Mouse (Mus musculus): ENCODE measurements around the gene Tmsb10.

GRCm38 (mm10) chr6:72969787-72970186 is 11.2 kb upstream of the Tmsb10 start:
- TF ChIP-seq POLR2A (IDR thresholded peaks at IDR 0.05; ENCODE audit: low read depth, low read length) (no peak), CTCF (IDR thresholded peaks at IDR 0.05; ENCODE audit: borderline replicate concordance, insufficient read depth, low read length) (no peak)
